Mouse (Mus musculus) ES-E14 (cell line): ENCODE results near the gene Dynll2. TPM values are rescaled to one million over a fixed set of nuclear protein-coding genes. Genes with fewer than 3 reads are reported as not detected.
A peak's percentile ranks its signal among the peaks of the same experiment; 100 is the strongest.

Source experiments
- DNase-seq: peaks from one replicate; pipeline ENCODE4 v3.0.0-alpha.2; 2013; ENCODE audit warnings: low read depth, low spot score
- H3K27ac ChIP-seq: 2 replicates; pipeline ENCODE4 v1.5.1; 2012; ENCODE audit warnings: low read depth, mild to moderate bottlenecking, low read length, moderate library complexity, mixed read lengths; ENCODE audit not compliant: poor library complexity, insufficient read depth, severe bottlenecking
- H3K36me3 ChIP-seq: 2 replicates; pipeline ENCODE4 v1.6.1; 2012; ENCODE audit warnings: mild to moderate bottlenecking, low read length, moderate library complexity, mixed read lengths; ENCODE audit not compliant: control insufficient read depth, poor library complexity, insufficient read depth, severe bottlenecking
- H3K4me1 ChIP-seq, 2 experiments: fragments of 150-350 bp in 1 of 2; sonication (generic) in 1 of 2; 2 replicates each; pipeline ENCODE4 v1.6.1; 2012; ENCODE audit warnings: low read length in 2 of 2, mild to moderate bottlenecking in 1 of 2, mixed read lengths in 1 of 2; ENCODE audit not compliant: control insufficient read depth in 2 of 2, insufficient read depth in 2 of 2, poor library complexity in 1 of 2
- H3K4me3 ChIP-seq, 2 experiments: fragments of 150-350 bp in 1 of 2; sonication (generic) in 1 of 2; 2 replicates each; pipeline ENCODE4 v1.5.1; 2012; ENCODE audit warnings: low read length in 2 of 2, low read depth in 1 of 2, mild to moderate bottlenecking in 1 of 2, mixed read lengths in 1 of 2; ENCODE audit not compliant: insufficient read depth in 1 of 2, poor library complexity in 1 of 2, severe bottlenecking in 1 of 2
- H3K9ac ChIP-seq: 2 replicates; pipeline ENCODE4 v1.6.1; 2012; ENCODE audit warnings: low read depth, mild to moderate bottlenecking, low read length, mixed read lengths; ENCODE audit not compliant: poor library complexity, insufficient read depth, severe bottlenecking
- H3K9me3 ChIP-seq: fragments of 150-350 bp; sonication (generic); 2 replicates; pipeline ENCODE4 v1.6.1; 2012; ENCODE audit warnings: low read depth, mild to moderate bottlenecking, low read length; ENCODE audit not compliant: control insufficient read depth, insufficient read depth
- CHD2 ChIP-seq: IDR thresholded peaks from 2 replicates; pipeline ENCODE4 v1.6.1; 2014; ENCODE audit warnings: mild to moderate bottlenecking, low read depth, low read length, inconsistent platforms
- HCFC1 ChIP-seq: IDR thresholded peaks from 2 replicates; pipeline ENCODE4 v1.6.1; 2012; ENCODE audit warnings: low read length, inconsistent platforms, borderline replicate concordance; ENCODE audit not compliant: insufficient read depth
- MAFK ChIP-seq: IDR thresholded peaks from 2 replicates; pipeline ENCODE4 v1.6.1; 2014; ENCODE audit warnings: mild to moderate bottlenecking, low read depth, low read length, inconsistent platforms; ENCODE audit not compliant: insufficient read depth
- ZC3H11A ChIP-seq: IDR thresholded peaks from 2 replicates; pipeline ENCODE4 v1.6.1; 2012; ENCODE audit warnings: low read depth, mild to moderate bottlenecking, inconsistent platforms, low read length, borderline replicate concordance
- ZNF384 ChIP-seq: IDR thresholded peaks from 2 replicates; pipeline ENCODE4 v1.6.1; 2012; ENCODE audit warnings: low read depth, low read length, inconsistent platforms
- in situ Hi-C, 2 experiments: fragments of 600-800 bp; cut with MboI; formaldehyde crosslinking; loops; one replicate each; pipeline ENCODE4 v1.15.1; 2025; ENCODE audit warnings: low sequenced_read_pairs in 2 of 2, inconsistent platforms in 1 of 2; ENCODE audit not compliant: unreplicated experiment in 2 of 2
- total RNA-seq: library from RNA; depleted of rRNA; stranded (reverse); fragments of 300-350 nt; gene quantifications from 2 replicates; pipeline ENCODE4 v1.2.3, GENCODE M21; 2012

Dynll2 gene
- total RNA-seq, 1 experiment = 35.8 TPM

- no peak overlapping the region for H3K9ac ChIP-seq
- DNase-seq = no peak
- TF ChIP-seq HCFC1 (no peak), MAFK (no peak), CHD2 (no peak), ZC3H11A (no peak), ZNF384 (no peak)
- in situ Hi-C loops = loop anchor here in 1 of 2 experiments (10.0 kb wide), 1 partner anchor 230 kb away; the partner anchor contains the start of gene Mrps23
- peaks cover 0 to 6% of the 10 kb centered on the region in 2 experiments; a peak in 1 of 4 replicates for H3K4me1 ChIP-seq
- no peak overlapping the region for H3K4me3 ChIP-seq
- H3K27ac ChIP-seq = no peak overlapping the region
- H3K9me3 ChIP-seq = no peaks in the 10 kb centered on the region
- H3K36me3 ChIP-seq = peaks cover 16% of the 10 kb centered on the region
Observed at GRCm38 (mm10) chr11:87974477-87975181, 12.7 kb downstream of the Dynll2 start.

GRCm38 (mm10) chr11:87973559-87974305, 13.6 kb downstream of the Dynll2 start:
- TF ChIP-seq ZC3H11A (no peak), ZNF384 (no peak), HCFC1 (no peak), MAFK (no peak), CHD2 (no peak)
- H3K9ac ChIP-seq = no peak overlapping the region
- in situ Hi-C loops = loop anchor here in 1 of 2 experiments (10.0 kb wide), 1 partner anchor 231 kb away; the partner anchor contains the start of gene Mrps23
- H3K27ac ChIP-seq = no peak overlapping the region
- peaks cover 0 to 6% of the 10 kb centered on the region in 2 experiments; a peak in 1 of 4 replicates for H3K4me1 ChIP-seq
- no peak for DNase-seq
- H3K9me3 ChIP-seq = no peaks in the 10 kb centered on the region
- peaks cover 9% of the 10 kb centered on the region; the same call in 1 of the 2 replicates for H3K36me3 ChIP-seq
- no peak overlapping the region for H3K4me3 ChIP-seq

GRCm38 (mm10) chr11:87972829-87973228, 14.5 kb downstream of the Dynll2 start:
- Histone ChIP-seq H3K9me3 (no peaks in the 10 kb centered on the region), H3K36me3 (peaks cover 3% of the 10 kb centered on the region; the same call in 1 of the 2 replicates), H3K9ac (no peak overlapping the region), H3K4me1 (peaks cover under 1 to 4% of the 10 kb centered on the region in 2 experiments; a peak in 2 of 4 replicates), H3K4me3 (no peak overlapping the region), H3K27ac (no peak overlapping the region)
- DNase-seq = no peak
- no peak for TF ChIP-seq MAFK
- TF ChIP-seq HCFC1 = no peak
- no peak for TF ChIP-seq CHD2
- no peak for TF ChIP-seq ZC3H11A
- TF ChIP-seq ZNF384 = no peak
- in situ Hi-C loops = loop anchor here in 1 of 2 experiments (10.0 kb wide), 1 partner anchor 232 kb away; the partner anchor contains the start of gene Mrps23

DNA sequence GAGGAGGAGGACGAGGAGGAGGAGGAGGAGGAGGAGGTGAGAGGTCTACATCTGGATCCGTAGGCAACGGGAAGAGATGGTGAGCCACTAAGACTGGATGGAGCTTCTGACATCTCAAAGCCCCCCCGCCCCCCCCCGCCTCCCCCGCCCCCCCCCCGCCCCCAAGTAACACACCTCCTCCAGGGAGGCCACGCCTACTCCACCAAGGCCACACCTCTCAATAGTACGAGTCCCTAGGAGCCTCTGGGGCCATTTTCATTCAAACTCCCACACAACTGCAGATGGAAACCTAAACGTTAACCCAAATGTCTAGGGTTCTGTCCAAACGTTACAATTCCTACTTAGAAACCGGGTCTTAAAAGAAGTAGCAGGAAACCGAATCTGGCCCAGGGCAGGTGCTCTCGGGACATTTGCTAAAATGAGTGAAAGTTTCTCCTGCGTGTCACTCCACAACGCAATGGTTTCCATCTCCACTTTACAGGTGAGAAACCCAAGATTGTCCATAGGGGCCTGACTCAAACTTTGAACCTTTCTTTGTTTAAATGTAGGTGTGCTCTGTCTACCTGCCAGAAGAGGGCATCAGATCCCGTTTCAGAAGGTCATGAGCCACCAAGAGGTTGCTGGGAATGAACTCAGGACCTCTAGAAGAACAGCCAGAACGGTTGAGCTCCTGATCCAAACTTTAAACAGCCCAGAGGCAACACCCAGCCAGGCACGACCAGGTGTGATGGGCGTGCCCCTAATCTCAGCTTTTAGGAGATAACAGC, 18.8 kb downstream of the Dynll2 start:
- Histone ChIP-seq H3K27ac (no peak overlapping the region), H3K4me1 (peaks cover 4 to 8% of the 10 kb centered on the region in 2 experiments; a peak in 3 of 4 replicates), H3K36me3 (no peaks in the 10 kb centered on the region), H3K4me3 (peak overlapping the region in 1 of 2 experiments; percentile 53; a peak in 2 of 4 replicates), H3K9ac (no peak overlapping the region; the same call in 1 of the 2 replicates), H3K9me3 (no peaks in the 10 kb centered on the region)
- in situ Hi-C loops = loop anchor here in 1 of 2 experiments (5.0 to 10.0 kb wide), 3 partner anchors 89 to 856 kb away; no protein-coding TSS in a partner anchor
- TF ChIP-seq MAFK (no peak), HCFC1 (no peak), ZNF384 (no peak), ZC3H11A (no peak), CHD2 (no peak)
- no peak for DNase-seq
